Mouse (Mus musculus) ES-E14 (cell line): Measurements from ENCODE around the gene B4galnt3. TPM values are rescaled to one million over a fixed set of nuclear protein-coding genes. Genes with fewer than 3 reads are reported as not detected.

Experiments used
- DNase-seq: peaks from one replicate; pipeline ENCODE4 v3.0.0-alpha.2; 2013; ENCODE audit warnings: low read depth, low spot score
- H3K27ac ChIP-seq: 2 replicates; pipeline ENCODE4 v1.5.1; 2012; ENCODE audit warnings: low read depth, mild to moderate bottlenecking, low read length, moderate library complexity, mixed read lengths; ENCODE audit not compliant: poor library complexity, insufficient read depth, severe bottlenecking
- H3K36me3 ChIP-seq: 2 replicates; pipeline ENCODE4 v1.6.1; 2012; ENCODE audit warnings: mild to moderate bottlenecking, low read length, moderate library complexity, mixed read lengths; ENCODE audit not compliant: control insufficient read depth, poor library complexity, insufficient read depth, severe bottlenecking
- H3K4me1 ChIP-seq, 2 experiments: fragments of 150-350 bp in 1 of 2; sonication (generic) in 1 of 2; 2 replicates each; pipeline ENCODE4 v1.6.1; 2012; ENCODE audit warnings: low read length in 2 of 2, mild to moderate bottlenecking in 1 of 2, mixed read lengths in 1 of 2; ENCODE audit not compliant: control insufficient read depth in 2 of 2, insufficient read depth in 2 of 2, poor library complexity in 1 of 2
- H3K4me3 ChIP-seq, 2 experiments: fragments of 150-350 bp in 1 of 2; sonication (generic) in 1 of 2; 2 replicates each; pipeline ENCODE4 v1.5.1; 2012; ENCODE audit warnings: low read length in 2 of 2, low read depth in 1 of 2, mild to moderate bottlenecking in 1 of 2, mixed read lengths in 1 of 2; ENCODE audit not compliant: insufficient read depth in 1 of 2, poor library complexity in 1 of 2, severe bottlenecking in 1 of 2
- H3K9ac ChIP-seq: 2 replicates; pipeline ENCODE4 v1.6.1; 2012; ENCODE audit warnings: low read depth, mild to moderate bottlenecking, low read length, mixed read lengths; ENCODE audit not compliant: poor library complexity, insufficient read depth, severe bottlenecking
- H3K9me3 ChIP-seq: fragments of 150-350 bp; sonication (generic); 2 replicates; pipeline ENCODE4 v1.6.1; 2012; ENCODE audit warnings: low read depth, mild to moderate bottlenecking, low read length; ENCODE audit not compliant: control insufficient read depth, insufficient read depth
- CHD2 ChIP-seq: IDR thresholded peaks from 2 replicates; pipeline ENCODE4 v1.6.1; 2014; ENCODE audit warnings: mild to moderate bottlenecking, low read depth, low read length, inconsistent platforms
- HCFC1 ChIP-seq: IDR thresholded peaks from 2 replicates; pipeline ENCODE4 v1.6.1; 2012; ENCODE audit warnings: low read length, inconsistent platforms, borderline replicate concordance; ENCODE audit not compliant: insufficient read depth
- MAFK ChIP-seq: IDR thresholded peaks from 2 replicates; pipeline ENCODE4 v1.6.1; 2014; ENCODE audit warnings: mild to moderate bottlenecking, low read depth, low read length, inconsistent platforms; ENCODE audit not compliant: insufficient read depth
- ZC3H11A ChIP-seq: IDR thresholded peaks from 2 replicates; pipeline ENCODE4 v1.6.1; 2012; ENCODE audit warnings: low read depth, mild to moderate bottlenecking, inconsistent platforms, low read length, borderline replicate concordance
- ZNF384 ChIP-seq: IDR thresholded peaks from 2 replicates; pipeline ENCODE4 v1.6.1; 2012; ENCODE audit warnings: low read depth, low read length, inconsistent platforms
- in situ Hi-C, 2 experiments: fragments of 600-800 bp; cut with MboI; formaldehyde crosslinking; loops; one replicate each; pipeline ENCODE4 v1.15.1; 2025; ENCODE audit warnings: low sequenced_read_pairs in 2 of 2, inconsistent platforms in 1 of 2; ENCODE audit not compliant: unreplicated experiment in 2 of 2
- total RNA-seq: library from RNA; depleted of rRNA; stranded (reverse); fragments of 300-350 nt; gene quantifications from 2 replicates; pipeline ENCODE4 v1.2.3, GENCODE M21; 2012

B4galnt3 gene
- total RNA-seq, 1 experiment, result 34.1 TPM

- peaks cover 10% of the 10 kb centered on the region for H3K36me3 ChIP-seq
- no peak for TF ChIP-seq MAFK
- no peak for TF ChIP-seq HCFC1
- TF ChIP-seq ZNF384, result no peak
- no peak for TF ChIP-seq ZC3H11A
- no peak for TF ChIP-seq CHD2
- DNase-seq, result no peak
- no peak overlapping the region for H3K4me3 ChIP-seq
- in situ Hi-C loops, result no loop called here
- no peaks in the 10 kb centered on the region for H3K9me3 ChIP-seq
- no peak overlapping the region for H3K27ac ChIP-seq
- H3K9ac ChIP-seq, result no peak overlapping the region
- H3K4me1 ChIP-seq, result peaks cover 2 to 4% of the 10 kb centered on the region in 2 experiments; a peak in 3 of 4 replicates
Measured at GRCm38 (mm10) chr6:120320369-120320768, 26.0 kb upstream of the B4galnt3 start.

- no peaks in the 10 kb centered on the region for H3K9me3 ChIP-seq
- TF ChIP-seq MAFK (no peak), CHD2 (no peak), ZNF384 (no peak), HCFC1 (no peak), ZC3H11A (no peak)
- H3K4me3 ChIP-seq, result no peak overlapping the region
- H3K36me3 ChIP-seq, result 0 out of 2 replicates have a peak, but pooled peaks cover 2% of the 10 kb centered on the region
- H3K27ac ChIP-seq, result no peak overlapping the region
- no peak for DNase-seq
- no peak overlapping the region for H3K9ac ChIP-seq
- in situ Hi-C loops, result no loop called here
- H3K4me1 ChIP-seq, result peaks cover 2 to 4% of the 10 kb centered on the region in 2 experiments; a peak in 3 of 4 replicates
Measured at GRCm38 (mm10) chr6:120319129-120319528, 24.8 kb upstream of the B4galnt3 start.

GRCm38 (mm10) chr6:120318303-120318940 is 24.1 kb upstream of the B4galnt3 start:
- H3K9me3 ChIP-seq, result no peaks in the 10 kb centered on the region
- peaks cover 2 to 4% of the 10 kb centered on the region in 2 experiments; a peak in 3 of 4 replicates for H3K4me1 ChIP-seq
- no peak overlapping the region for H3K4me3 ChIP-seq
- H3K27ac ChIP-seq, result no peak overlapping the region
- no peak overlapping the region for H3K9ac ChIP-seq
- TF ChIP-seq ZC3H11A (no peak), HCFC1 (no peak), MAFK (no peak), ZNF384 (no peak), CHD2 (no peak)
- no peak for DNase-seq
- in situ Hi-C loops, result no loop called here
- H3K36me3 ChIP-seq, result no peaks in the 10 kb centered on the region

- no peak overlapping the region for H3K9ac ChIP-seq
- H3K9me3 ChIP-seq, result no peaks in the 10 kb centered on the region
- H3K36me3 ChIP-seq, result no peaks in the 10 kb centered on the region
- no peak overlapping the region for H3K4me3 ChIP-seq
- H3K27ac ChIP-seq, result no peak overlapping the region
- no peak for TF ChIP-seq ZNF384
- no peak for TF ChIP-seq HCFC1
- no peak for TF ChIP-seq CHD2
- TF ChIP-seq ZC3H11A, result no peak
- peaks cover 3 to 10% of the 10 kb centered on the region in 2 experiments; a peak in 3 of 4 replicates for H3K4me1 ChIP-seq
- no peak for DNase-seq
- in situ Hi-C loops, result no loop called here
Measured at GRCm38 (mm10) chr6:120312443-120312842, 18.1 kb upstream of the B4galnt3 start.
